Mouse (Mus musculus): ENCODE measurements around the gene Adk.

Adk gene

GRCm38 (mm10) chr14:21052112-21052780 is at the start of gene Adk, which contains the start of gene Ap3m1:
Gene Adk, plus strand, starts transcription at chr14:21052574.
Gene Ap3m1, minus strand, starts transcription at chr14:21052508.
- peak; percentile 90 for DNase-seq

GRCm38 (mm10) chr14:21013800-21014334 is 38.5 kb upstream of the Adk start:
- no peak for DNase-seq

GRCm38 (mm10) chr14:21017871-21018270 is 34.5 kb upstream of the Adk start:
- DNase-seq, result no peak

GRCm38 (mm10) chr14:21018977-21019376 is 33.4 kb upstream of the Adk start:
- peak; percentile 30 for DNase-seq

- DNase-seq, result no peak
Observed at GRCm38 (mm10) chr14:21020435-21020834, 31.9 kb upstream of the Adk start.

- DNase-seq, result no peak
Observed at GRCm38 (mm10) chr14:21027542-21027941, 24.8 kb upstream of the Adk start.

- no peak for DNase-seq
Observed at GRCm38 (mm10) chr14:21029025-21029659, 23.2 kb upstream of the Adk start.

- DNase-seq, result no peak
Observed at GRCm38 (mm10) chr14:21031783-21032511, 20.4 kb upstream of the Adk start.

GRCm38 (mm10) chr14:21034271-21034670 is 18.1 kb upstream of the Adk start:
- no peak for DNase-seq

- DNase-seq, result no peak
Observed at GRCm38 (mm10) chr14:21034791-21035190, 17.6 kb upstream of the Adk start.

GRCm38 (mm10) chr14:21039077-21039476 is 13.3 kb upstream of the Adk start:
- no peak for DNase-seq

- DNase-seq, result no peak
Observed at GRCm38 (mm10) chr14:21039623-21040022, 12.8 kb upstream of the Adk start.

GRCm38 (mm10) chr14:21047840-21048239 is 4.5 kb upstream of the Adk start:
- DNase-seq, result no peak

GRCm38 (mm10) chr14:21048879-21049278 is 3.5 kb upstream of the Adk start:
- no peak for DNase-seq

- peak; percentile 28 for DNase-seq
Observed at GRCm38 (mm10) chr14:21050734-21051133, 1.6 kb upstream of the Adk start.

- DNase-seq, result no peak
Observed at GRCm38 (mm10) chr14:21051380-21052111, 828 bp upstream of the Adk start.

GRCm38 (mm10) chr14:21052781-21053130 is 382 bp downstream of the Adk start:
- peak; percentile 76 for DNase-seq

- no peak for DNase-seq
Observed at GRCm38 (mm10) chr14:21053151-21053550, 777 bp downstream of the Adk start.

GRCm38 (mm10) chr14:21053586-21053985 is 1.2 kb downstream of the Adk start:
- DNase-seq, result peak; percentile 22

- no peak for DNase-seq
Observed at GRCm38 (mm10) chr14:21058972-21059371, 6.6 kb downstream of the Adk start.

- no peak for DNase-seq
Observed at GRCm38 (mm10) chr14:21062766-21063513, 10.6 kb downstream of the Adk start.

GRCm38 (mm10) chr14:21064321-21064720 is 11.9 kb downstream of the Adk start:
- DNase-seq, result no peak

All from cerebellum, adult 8-10 months (tissue).